Mouse (Mus musculus) kidney, postnatal 25 days (tissue): ENCODE results near the gene 2410004B18Rik.
"Not testable (repeated sequence)": the region's sequence is repeated elsewhere in the genome, so short reads cannot be mapped to it uniquely, and the experiment has no call there.

ENCODE experiments used
- DNase-seq, 2 experiments: peaks; one replicate each; pipeline ENCODE4 v3.0.0; 2021; ENCODE audit warnings: mixed read lengths in 2 of 2

2410004B18Rik gene

DNA sequence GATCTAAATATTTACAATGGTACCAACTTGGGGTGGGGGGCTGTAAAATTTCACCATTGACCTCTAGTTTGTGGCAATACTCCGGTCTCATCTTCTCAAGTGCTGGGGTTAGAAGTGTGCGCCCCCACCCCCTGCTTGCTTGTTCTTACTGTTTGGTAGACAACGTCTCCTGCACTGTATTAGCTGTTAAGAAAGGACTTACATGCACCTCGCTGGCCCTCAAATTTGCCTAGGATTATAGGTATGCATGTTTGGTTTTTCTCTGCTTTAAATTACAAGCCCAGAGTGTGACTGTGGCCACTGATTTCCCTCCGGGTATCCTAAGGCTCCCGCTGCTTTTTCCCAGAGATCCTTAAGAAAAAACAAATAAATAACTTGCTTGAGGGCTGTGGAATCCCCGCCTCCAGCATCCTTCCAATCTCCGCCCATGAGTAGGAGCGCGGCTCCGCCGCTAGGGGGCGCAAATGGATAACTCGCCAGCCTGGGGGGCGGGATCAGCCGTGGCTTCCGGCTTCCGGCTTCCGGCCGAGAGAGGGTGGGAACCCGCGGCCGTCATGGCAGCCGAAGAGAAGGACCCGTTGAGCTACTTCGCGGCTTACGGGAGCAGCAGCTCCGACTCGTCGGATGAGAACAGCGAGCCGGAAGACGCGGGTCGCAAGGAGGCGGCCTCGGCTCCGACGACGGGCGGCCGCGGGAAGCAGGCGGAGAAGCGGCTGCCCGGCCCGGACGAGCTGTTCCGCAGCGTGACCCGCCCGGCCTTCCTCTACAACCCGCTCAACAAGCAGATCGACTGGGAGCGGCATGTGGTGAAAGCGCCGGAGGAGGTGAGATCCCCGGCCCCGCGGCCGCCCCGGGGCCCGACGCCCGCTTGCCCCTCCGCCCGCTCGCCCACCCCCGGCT, at the start of gene 2410004B18Rik:
Gene 2410004B18Rik (plus strand): TSS at position 510 of the 900 bp plus-strand sequence.
- DNase-seq: peak; percentile 93

DNA sequence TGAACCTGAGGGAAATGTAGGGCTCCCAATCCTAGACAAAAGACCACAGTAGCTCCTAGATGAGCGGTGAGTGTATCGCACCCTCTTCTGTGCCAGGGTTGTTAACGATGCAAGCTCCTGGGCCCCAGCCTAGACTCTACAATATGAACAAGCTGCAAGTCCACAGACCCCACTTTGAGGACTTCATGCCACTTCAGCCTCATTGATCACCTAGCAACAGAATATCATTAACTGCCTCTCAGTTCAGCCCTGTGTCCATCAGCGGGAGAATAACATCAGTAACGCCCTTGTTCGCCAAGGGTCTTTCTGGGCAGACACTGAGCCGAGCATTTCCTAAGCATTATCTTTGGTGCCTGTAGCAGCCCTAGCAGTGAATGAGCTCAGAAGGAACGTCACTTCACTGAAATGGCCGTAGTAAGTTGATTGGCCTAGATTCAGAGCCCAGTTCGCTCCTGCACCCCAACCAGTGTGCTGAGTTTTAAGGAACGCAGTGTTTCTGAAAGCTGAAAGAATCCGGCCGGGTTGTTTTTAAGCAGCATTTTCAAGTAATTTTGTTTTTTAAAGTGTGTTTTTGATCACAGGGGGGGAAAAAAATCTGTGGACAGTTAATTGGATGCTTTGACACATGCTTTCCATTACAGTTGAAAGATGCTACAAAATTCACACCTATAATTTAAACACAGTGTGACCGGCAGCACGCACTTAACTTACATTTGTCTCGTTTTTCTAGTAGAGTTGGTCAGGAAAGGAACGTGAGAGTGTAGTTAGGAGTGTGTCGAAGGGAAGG, 47.3 kb upstream of the 2410004B18Rik start:
- no peak for DNase-seq

GRCm38 (mm10) chr3:145892451-145892850, 45.4 kb upstream of the 2410004B18Rik start:
- DNase-seq: no peak

- no peak for DNase-seq
These were observed 43.7 kb upstream of the 2410004B18Rik start for GRCm38 (mm10) chr3:145894131-145894530.

DNA sequence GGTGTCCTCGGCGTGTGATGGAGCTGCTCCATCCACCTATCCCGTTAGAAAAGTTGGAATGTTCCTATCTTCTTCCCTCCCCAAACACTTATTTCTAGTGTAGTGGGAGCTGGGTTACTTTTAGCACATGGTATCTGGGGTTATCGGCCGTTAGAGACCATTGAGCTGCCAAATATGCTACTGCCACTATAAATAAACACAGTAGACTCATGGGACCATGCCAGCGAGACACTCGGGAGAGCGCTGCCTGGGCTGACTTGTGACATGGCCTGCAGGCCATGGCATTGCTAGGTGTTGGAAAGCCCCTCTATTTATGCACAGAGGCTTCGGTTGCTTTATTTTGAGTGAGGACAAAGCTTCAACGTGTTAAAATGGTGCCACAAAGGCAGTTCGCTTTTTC, 40.1 kb upstream of the 2410004B18Rik start:
- no peak for DNase-seq

- DNase-seq: no peak
These were observed 38.0 kb upstream of the 2410004B18Rik start for GRCm38 (mm10) chr3:145899832-145900231.

- DNase-seq: no peak
These were observed 34.3 kb upstream of the 2410004B18Rik start for GRCm38 (mm10) chr3:145903530-145903929.

- DNase-seq: peak; percentile 60 to 80
These were observed 32.7 kb upstream of the 2410004B18Rik start for GRCm38 (mm10) chr3:145904850-145905776.

DNA sequence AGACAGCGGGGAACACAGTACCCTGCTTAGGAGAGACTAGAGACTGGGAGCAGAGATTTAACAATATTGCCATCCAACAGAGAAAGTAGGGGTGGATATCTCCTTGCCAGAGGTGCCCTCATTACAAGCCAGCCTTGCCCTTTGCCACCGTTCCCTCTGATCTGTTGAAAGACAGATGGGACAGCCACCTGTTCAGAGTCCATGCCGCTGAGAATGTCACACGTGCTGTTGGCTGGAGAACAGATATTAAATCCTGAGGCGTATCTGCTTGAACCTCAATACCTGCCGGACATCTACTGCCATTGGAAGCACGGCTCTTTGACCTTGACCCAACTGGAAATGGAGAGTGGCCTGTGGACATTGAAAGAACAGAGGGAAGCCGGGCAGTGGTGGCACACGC, 31.2 kb upstream of the 2410004B18Rik start:
- DNase-seq: no peak

DNA sequence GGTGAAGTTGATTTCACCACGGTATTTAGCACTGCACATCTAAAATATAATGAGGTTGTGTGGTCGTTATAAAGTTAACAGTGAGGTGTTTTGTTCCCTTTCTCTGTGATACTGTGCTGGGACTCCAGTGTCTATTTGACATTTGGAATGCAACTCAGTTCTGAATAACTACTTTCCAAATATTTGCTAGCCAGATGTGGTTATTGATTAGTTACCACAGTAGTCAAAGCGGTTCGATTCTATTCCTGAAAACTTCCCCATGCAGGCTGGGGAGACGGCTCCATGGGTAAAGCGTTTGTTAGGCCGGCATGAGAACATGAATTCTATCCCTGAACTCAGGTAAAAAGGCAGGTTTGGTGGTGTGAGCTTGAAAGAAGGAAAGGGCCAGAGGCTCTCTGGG, 25.3 kb upstream of the 2410004B18Rik start:
- DNase-seq: no peak

DNA sequence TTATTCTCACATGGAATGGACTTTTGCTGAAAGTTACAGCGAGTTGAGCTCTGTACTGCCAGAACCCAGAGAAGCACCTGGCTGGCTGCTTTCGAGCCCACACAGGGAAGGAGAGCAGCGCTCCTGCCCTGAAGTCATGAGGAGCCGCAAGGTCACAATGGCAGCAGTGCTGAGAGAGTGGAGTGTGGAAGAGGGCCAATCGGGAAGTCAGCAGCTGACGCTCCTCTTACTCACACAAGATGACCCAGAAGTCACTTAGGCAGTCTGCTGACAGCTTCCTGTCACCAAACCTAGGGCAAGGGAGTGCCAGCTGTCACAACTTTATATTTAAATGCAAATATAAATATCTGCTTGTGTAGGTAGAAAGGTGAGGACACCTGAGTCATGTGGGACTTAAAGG, 24.6 kb upstream of the 2410004B18Rik start:
- no peak for DNase-seq

- not testable (repeated sequence) for DNase-seq
These were observed 23.9 kb upstream of the 2410004B18Rik start for GRCm38 (mm10) chr3:145913942-145914341.

DNA sequence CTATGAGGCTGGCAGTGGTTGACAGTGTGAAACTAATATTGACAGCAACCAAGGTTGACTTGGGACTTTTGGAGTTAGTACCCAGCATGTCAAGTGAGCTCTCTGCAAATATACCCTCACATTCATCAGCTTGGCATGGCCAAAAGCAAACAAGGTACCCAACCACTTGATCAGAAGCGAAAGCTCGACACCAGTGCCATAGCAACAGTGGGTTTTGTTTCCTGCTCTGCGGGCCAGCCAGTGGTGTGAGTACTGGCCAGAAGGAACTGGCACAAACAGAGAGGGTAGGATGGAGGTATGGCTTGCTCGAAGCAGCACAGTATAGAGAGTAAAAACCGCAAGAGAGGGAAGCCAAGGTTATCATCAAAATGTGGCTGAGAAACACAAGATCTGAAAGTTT, 21.4 kb upstream of the 2410004B18Rik start:
- no peak for DNase-seq

DNA sequence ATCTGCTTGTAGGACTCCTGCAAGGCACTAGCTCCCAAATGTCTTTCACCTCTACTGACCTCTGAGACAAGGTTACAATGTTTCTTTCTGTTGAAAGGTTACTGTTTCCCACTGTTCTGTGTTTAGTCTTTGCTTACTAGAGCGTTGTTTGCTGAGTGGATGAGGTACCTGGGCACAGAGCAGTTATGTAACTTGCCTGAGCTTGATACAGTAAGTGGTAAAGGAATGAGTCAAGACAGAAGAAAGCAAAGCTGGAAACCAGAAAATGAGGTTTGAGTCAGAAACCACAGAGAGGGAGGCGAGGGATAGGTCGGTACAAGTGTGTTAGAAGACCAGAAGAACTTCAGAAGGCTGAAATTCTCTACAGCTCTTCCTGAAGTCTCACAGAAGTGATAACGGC, 21.0 kb upstream of the 2410004B18Rik start:
- DNase-seq: no peak

- no peak for DNase-seq
These were observed 15.6 kb upstream of the 2410004B18Rik start, which contains the start of gene Bcl10 for GRCm38 (mm10) chr3:145922019-145922854. Gene Bcl10 (plus strand): TSS chr3:145922804.

GRCm38 (mm10) chr3:145922971-145923370, 14.8 kb upstream of the 2410004B18Rik start:
- no peak for DNase-seq

GRCm38 (mm10) chr3:145923874-145924577, 13.8 kb upstream of the 2410004B18Rik start:
- peak; percentile 99 to 100 for DNase-seq

DNA sequence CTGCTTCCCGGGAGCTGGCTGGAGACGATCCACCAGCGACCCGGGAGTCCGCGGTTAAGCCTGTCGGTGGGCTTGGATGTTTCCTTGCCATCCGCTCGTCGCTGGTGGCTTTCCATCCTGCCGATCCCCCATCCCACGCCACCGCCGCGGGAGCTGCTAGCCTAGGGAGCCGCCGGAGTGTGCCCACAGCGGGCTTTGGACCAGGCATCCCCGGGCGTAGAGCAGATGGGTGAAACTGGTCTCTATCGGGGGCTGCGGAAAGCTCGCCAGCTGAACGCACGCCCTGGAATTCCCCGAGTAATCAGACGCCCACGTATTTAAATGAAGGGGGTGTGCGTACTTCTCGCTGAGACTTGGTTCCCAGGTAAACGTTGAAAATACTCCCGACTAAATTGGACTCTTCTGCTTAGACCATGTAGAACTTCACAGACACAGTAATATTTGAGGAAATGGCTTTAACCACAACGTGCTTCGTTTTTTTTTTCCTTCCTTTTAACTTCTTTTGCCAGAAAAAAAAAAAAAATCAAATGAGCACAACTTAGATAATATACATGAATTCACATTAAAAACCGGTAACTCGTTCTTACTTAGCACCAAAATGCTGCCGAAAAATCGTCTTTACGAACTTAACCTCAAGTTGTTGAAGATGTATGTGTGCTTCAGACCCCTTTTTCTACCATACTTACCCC, 13.0 kb upstream of the 2410004B18Rik start:
- peak; percentile 37 to 69 for DNase-seq

GRCm38 (mm10) chr3:145925506-145925905, 12.3 kb upstream of the 2410004B18Rik start:
- DNase-seq: no peak
